Mouse (Mus musculus) erythroblast, embryonic 14.5 days (primary cell): Measurements from ENCODE around the gene E130308A19Rik.

Experiments
- GATA1 ChIP-seq: IDR thresholded peaks from 2 replicates; pipeline ENCODE4 v1.6.1; 2012; ENCODE audit warnings: low read length, inconsistent platforms, mixed read lengths
- TAL1 ChIP-seq: IDR thresholded peaks from 3 replicates; pipeline ENCODE4 v1.6.1; 2012; ENCODE audit warnings: low read length, inconsistent platforms, mixed read lengths

DNA sequence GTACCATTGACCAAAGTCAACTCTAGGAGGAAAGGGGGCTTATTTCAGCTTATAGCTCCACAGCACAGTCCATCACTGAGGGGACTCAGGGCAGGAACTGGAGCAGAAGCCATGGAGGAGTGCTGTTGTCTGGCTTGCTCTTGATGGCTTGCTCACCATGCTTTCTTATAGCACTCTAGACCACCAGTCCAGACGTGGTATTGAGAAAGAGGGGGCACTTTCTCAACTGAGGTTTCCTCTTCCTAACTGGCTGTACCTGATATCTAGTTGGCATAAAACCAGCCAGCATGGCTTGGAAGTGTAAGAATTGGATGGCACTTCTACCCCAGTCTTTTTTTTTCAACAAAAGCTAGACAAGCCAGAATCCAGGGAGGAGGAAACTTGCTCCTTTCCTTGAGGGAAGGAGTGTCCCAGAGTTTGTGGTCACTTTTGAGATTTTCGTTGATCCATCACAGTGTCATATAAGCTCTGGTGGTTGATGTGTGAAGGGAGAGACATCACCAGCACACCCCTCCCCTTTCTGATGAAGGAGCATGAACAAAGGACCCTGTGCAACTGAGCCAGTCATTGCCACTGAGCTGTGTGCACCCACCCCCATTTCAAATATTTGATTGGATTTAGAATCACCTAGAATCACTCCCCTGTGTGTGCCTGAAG is 38.7 kb upstream of the E130308A19Rik start:
- no peak for TF ChIP-seq TAL1
- TF ChIP-seq GATA1, result no peak
